Mouse (Mus musculus): ENCODE results near the gene Mapk8ip1. TPM values are rescaled to one million over a fixed set of nuclear protein-coding genes. Genes with fewer than 3 reads are reported as not detected.

The Mapk8ip1 gene
- total RNA-seq, 4 experiments from 2014 or later, result 3.4 to 4.6 (median 3.9) TPM

DNA sequence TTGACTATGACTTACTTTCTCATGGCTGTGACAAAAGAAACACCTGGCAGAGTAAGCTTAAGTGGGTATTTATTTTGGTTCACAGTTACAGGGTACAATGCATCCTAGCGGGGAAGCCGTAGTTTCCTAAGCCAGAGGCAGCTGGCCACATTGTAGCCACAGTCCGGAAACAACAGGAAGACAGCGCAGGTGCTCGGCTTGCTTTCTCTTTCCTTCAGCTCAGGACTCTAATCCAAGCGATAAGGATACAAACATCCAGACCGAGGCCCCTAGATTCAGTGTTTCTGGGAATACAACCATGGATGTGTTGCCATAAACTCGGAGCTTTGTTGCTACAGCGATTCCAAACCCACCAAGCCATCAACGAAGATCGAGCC is 27.6 kb downstream of the Mapk8ip1 start:
- no peak for DNase-seq (ENCODE audit: low spot score)

GRCm38 (mm10) chr2:92372767-92373436 is 28.2 kb downstream of the Mapk8ip1 start:
- DNase-seq (ENCODE audit: low spot score), result peak; percentile 36

DNA sequence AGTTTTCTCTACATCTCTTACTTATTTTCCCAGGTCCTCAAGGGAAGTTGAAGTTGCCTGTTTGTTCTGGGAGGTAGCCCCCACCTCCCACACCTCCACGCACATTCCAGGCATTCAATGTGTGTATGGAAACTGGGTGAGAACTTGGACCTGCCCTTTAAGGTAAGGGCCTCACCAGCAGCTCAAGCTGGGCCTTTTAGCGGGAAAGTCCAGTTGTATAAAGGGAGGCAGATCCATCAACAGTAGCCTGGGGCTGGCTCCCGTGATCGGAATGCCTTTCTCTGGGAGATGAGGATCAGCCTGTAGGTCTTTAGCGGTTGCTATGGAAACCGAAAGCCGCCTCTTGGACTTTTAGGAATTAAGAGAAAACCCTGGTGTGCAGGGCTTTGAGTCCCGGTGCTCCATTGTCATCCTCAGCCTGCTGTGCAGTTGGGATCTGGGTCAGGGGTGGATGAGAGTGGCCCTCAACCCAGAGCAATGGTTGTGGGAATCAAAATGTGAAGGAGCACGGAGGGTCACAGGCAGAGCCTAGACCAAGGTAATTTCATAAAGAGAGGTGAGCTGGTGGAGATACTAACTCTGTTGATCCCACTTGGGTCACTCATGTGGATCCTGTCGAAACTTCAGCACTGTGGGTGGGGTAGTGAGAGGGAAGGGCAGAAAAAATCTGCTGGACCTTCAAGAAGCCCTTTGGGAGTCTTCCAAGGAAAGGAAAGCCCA is 28.9 kb downstream of the Mapk8ip1 start:
- DNase-seq (ENCODE audit: low spot score), result no peak

DNA sequence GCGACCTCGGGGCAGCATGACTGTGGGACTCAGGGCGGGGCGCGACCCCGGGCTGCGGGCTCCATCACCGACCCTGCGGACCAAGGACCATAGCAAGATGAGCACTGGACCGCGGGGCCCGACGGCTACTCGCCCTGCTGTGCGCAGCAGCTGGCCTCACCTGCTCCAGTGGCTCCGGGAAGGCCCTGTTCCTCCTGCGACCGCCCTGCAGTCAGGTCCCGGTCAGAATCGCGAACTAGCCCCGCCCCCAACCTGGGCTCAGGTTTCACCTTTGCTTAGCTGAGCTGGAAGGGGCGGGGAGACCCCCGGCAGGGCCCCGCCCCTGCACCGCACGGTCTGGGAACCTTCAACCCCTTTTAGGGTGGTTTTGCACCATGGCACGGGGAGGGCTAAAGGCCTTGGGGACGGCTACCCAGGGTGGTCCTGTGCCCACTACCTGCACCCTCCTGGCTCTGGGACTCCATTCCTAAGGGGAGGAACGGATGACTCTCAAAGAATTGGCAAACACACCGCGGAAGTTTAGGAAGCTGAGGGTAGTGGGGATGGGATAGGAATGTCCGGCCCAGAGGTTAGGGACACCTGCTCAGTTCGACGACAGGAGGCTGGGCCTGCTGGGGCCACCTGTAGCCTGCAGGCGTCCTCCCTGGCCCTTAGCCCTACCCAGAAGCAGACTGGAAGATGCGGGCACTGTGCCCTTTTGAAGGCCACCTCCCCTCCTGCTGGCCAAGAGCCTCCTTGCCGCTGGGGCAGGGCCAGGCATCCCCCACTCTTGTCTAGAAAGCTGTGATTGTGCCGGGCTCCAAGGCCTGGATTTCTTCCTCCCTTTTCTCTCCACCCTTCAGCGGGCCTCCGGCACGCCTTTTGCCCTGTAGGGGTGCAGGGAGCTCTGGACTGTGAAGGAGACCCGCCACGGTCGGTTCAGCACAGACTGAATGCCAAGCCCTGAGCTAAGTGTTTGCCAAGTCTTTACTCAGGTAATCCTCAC is 29.9 kb downstream of the Mapk8ip1 start:
- no peak for DNase-seq (ENCODE audit: low spot score)

GRCm38 (mm10) chr2:92370375-92370774 is 30.7 kb downstream of the Mapk8ip1 start:
- no peak for DNase-seq (ENCODE audit: low spot score)

DNA sequence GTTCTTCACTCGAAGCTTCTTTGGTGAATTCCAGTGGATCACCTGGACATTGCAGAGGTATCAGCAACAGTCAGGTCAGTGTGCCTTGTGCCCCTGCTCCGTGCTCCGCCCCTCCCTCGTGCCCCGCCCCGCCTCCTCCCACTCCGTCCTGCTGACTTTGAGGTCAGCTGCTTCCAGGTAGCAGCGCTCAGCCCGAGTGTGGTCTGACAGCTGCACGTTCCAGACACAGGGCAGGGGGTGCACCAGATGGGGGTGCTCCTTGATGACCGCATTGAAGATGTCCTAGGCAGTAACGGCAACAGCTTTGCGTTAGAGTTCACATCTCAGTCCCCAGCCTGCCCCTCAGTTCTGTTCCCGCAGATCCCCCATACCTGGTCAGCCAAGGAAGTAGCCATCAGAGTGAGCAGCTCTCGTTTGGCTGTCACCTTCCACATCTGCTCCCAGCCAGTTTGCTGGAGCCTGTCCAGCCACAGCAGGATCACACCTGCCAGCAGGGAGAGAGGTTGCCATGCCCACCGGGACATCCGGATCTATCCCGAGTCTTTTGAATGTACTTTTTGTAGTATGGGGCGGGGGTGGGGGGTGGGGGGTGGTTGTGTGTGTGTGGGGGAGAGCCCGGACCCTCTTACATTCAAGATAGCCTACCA is 33.6 kb downstream of the Mapk8ip1 start:
- no peak for DNase-seq (ENCODE audit: low spot score)

DNA sequence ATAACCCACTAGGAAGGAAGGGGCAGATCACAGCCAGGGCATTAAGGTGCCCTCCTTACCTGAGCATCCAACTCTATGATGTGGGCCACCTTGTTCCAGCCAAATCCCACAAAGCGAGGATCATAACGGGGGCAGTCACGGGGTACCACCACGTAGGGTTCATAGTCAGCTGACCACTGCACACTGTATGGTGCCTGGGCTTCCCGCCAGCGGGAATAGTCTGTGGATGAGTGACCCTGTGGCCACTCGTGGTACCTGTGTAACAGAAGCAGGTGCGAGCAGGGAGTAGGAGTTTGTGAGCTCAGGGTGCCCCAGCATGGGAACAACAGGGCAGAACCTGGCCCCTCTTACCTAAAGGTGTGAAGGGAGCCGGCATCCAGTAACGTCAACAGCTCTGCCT is 35.5 kb downstream of the Mapk8ip1 start:
- no peak for DNase-seq (ENCODE audit: low spot score)

- no peak for DNase-seq (ENCODE audit: low spot score)
These were observed 37.0 kb downstream of the Mapk8ip1 start for GRCm38 (mm10) chr2:92364086-92364485.

GRCm38 (mm10) chr2:92362571-92363228 is 38.4 kb downstream of the Mapk8ip1 start:
- no peak for DNase-seq (ENCODE audit: low spot score)

GRCm38 (mm10) chr2:92361795-92362194 is 39.3 kb downstream of the Mapk8ip1 start:
- no peak for DNase-seq (ENCODE audit: low spot score)

GRCm38 (mm10) chr2:92360893-92361292 is 40.2 kb downstream of the Mapk8ip1 start:
- no peak for DNase-seq (ENCODE audit: low spot score)

DNA sequence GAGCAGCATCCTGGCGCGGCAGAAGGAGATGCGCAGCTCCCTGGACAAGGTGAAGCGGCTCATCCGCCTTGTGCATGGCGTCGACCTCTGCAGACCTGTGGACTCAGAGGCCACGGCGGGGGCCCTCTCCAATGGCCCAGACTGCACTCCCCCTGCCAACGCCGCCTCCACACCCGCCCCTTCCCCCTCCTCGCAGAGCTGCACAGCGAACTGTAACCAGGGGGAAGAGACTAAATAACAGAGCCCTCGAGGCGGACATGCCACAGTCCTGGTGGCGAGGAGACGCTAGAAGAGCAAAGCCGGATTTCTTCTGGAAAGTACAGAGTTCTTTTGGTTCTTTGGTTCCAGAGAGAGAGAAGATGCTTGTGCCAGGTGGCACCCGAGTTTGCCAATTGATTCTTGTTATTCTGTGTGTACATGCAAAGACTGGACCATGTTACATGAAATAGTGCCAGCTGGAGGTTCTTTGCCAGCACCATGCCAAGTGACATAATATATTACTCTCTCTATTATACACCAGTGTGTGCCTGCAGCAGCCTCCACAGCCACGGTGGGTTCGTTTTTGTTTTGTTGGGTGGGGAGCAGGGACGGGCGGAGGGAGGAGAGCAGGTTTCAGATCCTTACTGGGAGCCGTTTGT is 40.8 kb downstream of the Mapk8ip1 start:
- no peak for DNase-seq (ENCODE audit: low spot score)

DNA sequence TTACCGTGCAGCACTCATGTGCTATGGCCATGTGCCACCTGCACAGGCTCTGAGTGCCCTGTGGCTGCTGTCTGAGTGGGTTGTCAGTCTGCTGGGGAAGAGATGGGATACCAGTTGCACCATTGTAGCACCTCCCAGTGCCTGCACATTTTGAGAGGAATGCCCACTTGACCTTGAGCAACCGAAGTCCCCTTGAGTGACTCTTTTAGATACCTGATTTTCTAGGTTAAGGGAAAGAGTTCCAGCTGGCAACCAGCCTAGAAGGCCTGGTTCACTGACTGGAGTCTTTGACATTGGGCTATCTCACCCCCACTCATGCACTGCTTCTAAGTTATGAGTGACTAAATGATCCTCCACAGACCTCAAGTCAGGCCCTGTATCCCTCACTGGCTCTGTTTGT is 41.8 kb downstream of the Mapk8ip1 start:
- DNase-seq (ENCODE audit: low spot score), result no peak

DNA sequence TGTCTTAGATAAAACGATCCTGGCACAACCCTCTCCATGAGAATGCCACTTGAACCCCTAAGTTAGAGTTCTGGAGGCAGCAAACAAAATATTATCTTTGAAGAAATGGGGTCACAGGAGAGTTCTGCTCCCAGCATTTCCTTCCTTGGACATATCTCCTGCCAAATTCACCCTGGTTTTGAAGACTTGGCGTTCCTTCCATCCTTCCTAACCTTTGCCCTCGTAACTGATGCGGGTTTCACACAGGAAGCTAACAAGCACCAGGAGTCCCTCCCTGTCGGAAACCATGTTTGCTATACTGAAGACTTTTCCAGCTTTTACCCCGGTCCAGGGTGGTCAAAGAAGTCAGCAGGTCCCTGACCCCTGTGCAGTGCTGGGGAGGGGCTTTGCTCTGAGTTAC is 46.8 kb downstream of the Mapk8ip1 start:
- DNase-seq (ENCODE audit: low spot score), result peak; percentile 30

- DNase-seq (ENCODE audit: low spot score), result no peak
These were observed 47.7 kb downstream of the Mapk8ip1 start for GRCm38 (mm10) chr2:92353402-92353801.

- DNase-seq (ENCODE audit: low spot score), result no peak
These were observed 50.4 kb downstream of the Mapk8ip1 start for GRCm38 (mm10) chr2:92350686-92351085.

GRCm38 (mm10) chr2:92349589-92350425 is 51.3 kb downstream of the Mapk8ip1 start:
- DNase-seq (ENCODE audit: low spot score), result no peak

DNA sequence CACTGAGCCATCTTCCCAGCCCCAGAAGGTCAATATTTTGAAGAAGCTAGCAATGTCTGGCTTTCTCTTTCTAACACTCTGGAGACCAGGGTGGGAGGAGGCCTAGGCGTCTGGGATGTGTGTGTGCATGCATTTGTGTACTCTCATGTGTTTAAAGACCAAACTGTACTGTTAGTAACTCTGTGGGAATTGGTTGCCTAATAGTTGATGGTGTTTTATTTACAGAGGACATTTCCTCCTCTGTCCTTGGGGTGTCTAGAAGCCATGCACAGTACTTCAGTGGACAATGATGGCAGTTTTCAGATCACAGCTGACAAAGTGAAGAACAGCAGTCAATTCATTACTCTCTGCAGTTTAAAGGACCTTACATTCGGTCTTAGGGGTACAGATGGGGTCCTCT is 53.9 kb downstream of the Mapk8ip1 start:
- DNase-seq (ENCODE audit: low spot score), result no peak

GRCm38 (mm10) chr2:92342418-92342817 is 58.6 kb downstream of the Mapk8ip1 start:
- DNase-seq (ENCODE audit: low spot score), result no peak

Data from heart, adult 8-10 months (tissue).